Mouse (Mus musculus): ENCODE measurements around the gene Rxra.
A peak's percentile ranks its signal among the peaks of the same experiment; 100 is the strongest.

Gene Rxra

GRCm38 (mm10) chr2:27769701-27770100, 93.5 kb downstream of the Rxra start:
- DNase-seq = no peak

DNA sequence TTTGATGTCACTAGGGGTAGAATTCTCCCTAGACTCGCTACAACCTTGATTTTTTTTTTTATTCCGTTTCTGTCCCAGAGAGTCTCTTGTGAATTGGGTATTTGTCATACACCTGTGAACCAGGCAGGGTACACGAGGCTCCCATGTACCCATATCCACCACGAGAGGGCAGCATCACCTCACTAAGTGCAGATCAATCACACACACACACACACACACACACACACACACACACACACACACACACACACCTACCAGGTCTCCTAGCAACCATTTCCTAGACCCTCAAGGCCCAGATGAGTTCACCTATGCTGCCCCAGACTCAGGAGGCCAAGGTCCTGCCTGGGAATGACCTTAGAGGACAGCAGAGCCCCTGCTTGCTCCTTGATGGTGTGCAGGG, 94.0 kb downstream of the Rxra start:
- peak; percentile 62 for DNase-seq

DNA sequence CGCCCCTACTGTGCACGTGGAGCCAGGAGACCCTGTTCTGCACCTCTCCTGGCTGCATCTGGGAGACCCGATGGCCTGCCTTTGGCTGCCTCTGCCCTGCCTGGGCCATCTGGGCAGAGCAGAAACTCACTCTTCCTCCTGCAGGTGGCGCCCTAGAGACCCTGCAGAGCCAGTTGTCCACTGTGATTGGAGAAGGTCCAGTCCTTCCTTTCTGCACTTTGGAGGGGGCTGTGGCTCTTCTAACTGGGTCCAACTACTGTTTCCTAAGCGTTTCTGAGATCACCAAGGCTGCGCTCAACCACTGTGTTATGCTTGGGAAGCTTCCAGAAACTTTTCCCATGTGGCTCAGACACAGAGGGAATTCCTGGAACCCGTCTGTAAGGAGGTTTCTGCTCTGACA, 95.7 kb downstream of the Rxra start:
- DNase-seq = peak; percentile 84

GRCm38 (mm10) chr2:27772841-27773388, 96.7 kb downstream of the Rxra start:
- no peak for DNase-seq

DNA sequence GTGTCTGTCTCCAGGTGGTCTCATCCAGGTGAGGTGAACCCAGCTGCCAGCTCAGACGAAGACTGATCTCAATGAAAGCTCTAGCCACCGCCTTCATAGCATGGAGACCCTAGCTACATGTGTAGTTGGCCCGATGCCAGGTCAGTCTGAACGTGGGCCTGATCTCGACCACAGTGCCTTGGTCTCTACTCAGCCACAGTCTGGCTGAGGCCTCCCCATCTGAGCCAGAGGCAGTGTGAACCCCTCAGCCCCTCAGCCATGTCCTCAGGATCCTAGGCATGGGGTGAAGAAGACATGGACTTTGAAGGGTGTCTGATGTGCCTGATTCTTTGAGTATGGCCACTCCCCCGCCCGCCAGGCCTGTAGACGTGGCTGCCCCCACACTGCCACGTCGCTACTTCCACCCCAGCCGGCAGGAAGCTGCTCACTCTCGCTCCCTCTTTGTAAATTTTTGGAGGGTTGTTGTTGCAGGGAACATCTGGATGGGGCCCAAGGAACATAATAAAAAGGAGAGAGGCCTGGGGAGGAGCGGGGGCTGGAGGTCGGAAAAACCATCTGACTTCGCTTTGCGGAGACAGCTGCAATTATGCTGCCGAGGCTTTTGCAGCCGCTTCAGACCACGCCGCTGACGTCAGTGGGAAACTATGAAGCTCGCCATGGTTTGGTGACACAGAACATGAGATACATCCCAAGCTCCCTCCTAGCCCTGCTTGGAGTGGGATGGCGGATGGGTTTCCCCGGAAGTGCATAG, 97.9 kb downstream of the Rxra start:
- no peak for DNase-seq

DNA sequence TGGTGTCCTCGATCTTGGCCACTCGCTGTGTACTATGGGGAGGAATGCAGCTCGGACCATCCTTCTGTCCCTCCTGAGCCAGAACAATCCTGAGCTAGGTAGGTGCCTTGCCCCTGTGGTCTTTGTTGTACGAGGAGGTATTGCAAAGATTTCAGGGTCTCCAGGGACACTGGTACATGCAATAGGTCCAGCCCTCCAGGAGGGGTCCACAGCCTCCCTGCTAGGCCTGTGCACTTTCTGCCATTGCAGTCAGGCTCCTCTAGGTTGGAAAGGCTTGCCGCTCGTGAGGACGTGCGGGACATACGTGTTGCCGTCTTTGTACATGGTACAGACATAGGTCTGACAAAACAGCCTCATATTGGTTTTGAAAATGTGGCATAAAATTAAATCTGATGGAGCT, 98.8 kb downstream of the Rxra start:
- no peak for DNase-seq

DNA sequence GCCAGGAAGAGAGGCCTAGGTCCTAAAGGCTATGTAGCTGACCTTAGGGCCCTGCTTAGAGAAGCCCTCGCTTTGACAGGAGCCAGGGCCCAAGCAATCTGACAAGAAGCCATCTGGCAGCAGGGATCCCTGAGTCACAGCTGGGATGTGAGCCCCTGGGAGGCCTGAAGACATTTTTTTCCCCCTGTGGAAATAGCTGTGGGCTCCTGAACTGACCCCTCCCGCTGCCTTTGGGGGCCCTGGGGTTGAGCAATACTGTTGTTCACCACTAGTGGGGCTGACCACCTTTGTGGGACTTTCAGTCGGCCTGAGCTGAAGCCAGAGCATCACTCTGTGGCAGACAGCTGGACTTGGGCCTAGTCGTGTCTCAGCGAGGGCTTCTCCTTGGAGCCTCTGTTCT, 99.4 kb downstream of the Rxra start:
- no peak for DNase-seq

GRCm38 (mm10) chr2:27777756-27778155, 101.5 kb downstream of the Rxra start:
- no peak for DNase-seq

DNA sequence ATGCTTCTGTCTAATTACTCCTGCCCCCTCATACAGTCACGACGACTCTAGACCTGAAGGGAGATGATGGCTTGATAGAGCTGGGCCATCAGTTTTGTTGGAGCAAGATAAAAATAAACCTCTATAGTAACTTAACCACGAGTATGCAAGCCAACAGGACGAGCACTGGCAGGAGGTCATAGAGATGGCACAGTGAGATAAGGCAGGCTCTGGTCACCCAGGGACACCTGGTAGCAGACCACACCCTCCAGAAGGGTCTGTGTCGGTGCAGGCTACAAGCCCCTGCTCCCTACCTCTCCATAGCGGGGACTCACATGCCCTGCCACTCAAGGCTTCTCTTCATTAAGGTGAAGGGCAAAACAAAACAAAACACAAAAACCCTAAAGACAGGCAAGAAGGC, 102.0 kb downstream of the Rxra start:
- no peak for DNase-seq

- DNase-seq = no peak
These were observed 103.1 kb downstream of the Rxra start for GRCm38 (mm10) chr2:27779291-27779866.

- no peak for DNase-seq
These were observed 103.9 kb downstream of the Rxra start for GRCm38 (mm10) chr2:27780162-27780561.

GRCm38 (mm10) chr2:27785363-27785762, 109.1 kb downstream of the Rxra start:
- no peak for DNase-seq

GRCm38 (mm10) chr2:27785973-27786417, 109.8 kb downstream of the Rxra start:
- DNase-seq = no peak

GRCm38 (mm10) chr2:27791571-27791970, 115.3 kb downstream of the Rxra start:
- DNase-seq = no peak

DNA sequence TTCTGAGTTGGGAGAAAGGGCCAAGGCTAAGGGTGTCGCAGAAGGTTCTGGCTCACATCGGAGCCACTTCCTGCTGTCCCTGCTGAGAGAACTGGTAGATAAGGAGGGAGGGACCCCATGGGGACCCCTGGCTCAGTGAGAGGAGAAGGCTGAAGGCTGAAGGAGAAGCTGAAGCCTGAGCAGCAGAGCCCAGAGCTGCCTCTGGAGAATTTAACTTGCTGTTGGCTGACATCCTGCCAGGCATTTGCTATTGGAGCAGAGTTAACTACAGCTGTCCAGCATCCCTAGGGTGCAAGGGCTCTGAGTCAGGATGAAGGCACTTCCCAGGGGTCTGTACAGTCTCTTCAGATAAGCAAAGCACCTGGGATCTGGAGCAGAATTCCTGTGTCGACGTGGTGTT, 122.8 kb downstream of the Rxra start:
- DNase-seq = no peak

DNA sequence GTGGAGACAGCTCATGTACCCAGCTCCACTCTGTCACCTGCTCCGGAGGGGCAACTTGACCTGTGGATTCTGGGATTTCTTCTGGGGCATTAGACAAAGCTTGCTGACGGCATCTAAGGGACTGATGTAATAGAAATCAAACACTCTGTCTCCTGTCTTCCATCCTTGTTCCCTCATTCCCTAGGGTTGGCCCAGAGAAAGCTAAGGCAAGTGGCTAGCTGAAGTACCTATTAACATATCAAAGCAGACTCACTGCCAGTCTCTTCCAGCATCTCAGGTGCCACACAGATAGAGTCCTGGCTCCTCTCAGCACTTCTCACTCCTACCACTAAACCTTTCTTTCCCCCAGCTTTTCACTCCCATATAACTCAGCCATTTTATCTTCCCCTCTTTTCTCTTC, 124.8 kb downstream of the Rxra start:
- no peak for DNase-seq

- DNase-seq = no peak
These were observed 126.3 kb downstream of the Rxra start for GRCm38 (mm10) chr2:27802493-27802892.

DNA sequence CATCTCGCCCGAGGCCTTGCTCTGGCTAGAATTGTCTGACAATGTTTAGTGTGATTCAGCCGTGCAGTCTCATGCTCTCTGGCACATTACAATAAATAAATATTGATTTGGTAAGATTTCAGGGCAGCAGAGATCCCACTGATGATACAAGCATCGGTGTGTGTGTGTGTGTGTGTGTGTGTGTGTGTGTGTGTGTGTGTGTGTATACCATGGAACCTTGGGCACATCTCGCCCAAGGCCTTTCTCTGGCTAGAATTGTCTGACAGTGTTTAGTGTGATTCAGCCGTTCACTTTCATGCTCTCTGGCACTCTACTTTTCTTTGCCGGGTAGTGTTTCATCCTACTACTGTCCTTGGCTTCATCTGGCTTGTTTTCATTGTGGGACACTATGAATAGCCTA, 130.5 kb downstream of the Rxra start:
- no peak for DNase-seq

DNA sequence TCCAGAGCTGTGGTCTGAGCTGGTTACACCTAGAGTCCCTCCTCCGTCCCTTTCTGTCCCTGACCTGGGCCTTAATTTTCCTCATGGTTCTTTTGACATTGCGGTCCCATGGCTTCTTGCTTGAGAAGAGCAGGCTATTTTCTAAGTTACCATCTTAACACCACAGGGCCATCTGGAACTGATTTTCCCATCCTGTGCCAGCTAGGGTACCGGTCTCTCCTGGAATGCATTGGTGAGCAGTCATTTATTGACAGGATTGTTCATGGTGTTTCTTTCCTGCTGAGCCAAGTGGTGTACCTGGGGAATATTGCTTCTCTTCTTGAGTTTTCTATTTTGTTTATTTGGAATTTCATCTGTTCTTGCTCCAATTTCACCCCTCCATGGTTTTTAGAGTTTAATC, 131.4 kb downstream of the Rxra start:
- no peak for DNase-seq

DNA sequence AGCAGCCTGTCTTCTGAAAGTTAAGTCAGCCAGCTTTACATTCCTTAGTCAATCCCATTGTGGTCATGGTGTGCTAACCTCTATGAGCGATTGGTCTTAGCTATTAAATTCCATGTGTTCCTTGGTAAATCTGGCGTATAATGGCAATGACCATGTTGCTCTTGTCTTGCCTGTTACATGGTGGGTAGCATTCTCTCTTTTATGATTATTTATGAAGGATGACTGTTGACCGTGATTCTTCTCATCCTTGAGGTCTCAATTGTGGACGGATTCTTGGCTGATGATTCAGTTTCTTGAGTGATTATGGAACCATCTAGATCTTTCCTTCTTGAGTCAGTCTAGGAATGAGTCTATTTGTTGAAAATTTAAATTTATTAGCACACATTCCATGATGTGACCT, 133.7 kb downstream of the Rxra start:
- DNase-seq = no peak
